Mouse (Mus musculus) layer of hippocampus, adult 18-20 months (tissue): ENCODE results near the gene Plcd3. TPM values are rescaled to one million over a fixed set of nuclear protein-coding genes. Genes with fewer than 3 reads are reported as not detected.

Experiments used
- DNase-seq, 2 experiments: peaks; one replicate each; pipeline ENCODE4 v3.0.0; 2022; ENCODE audit warnings: low spot score in 2 of 2
- total RNA-seq, 2 experiments: library from RNA; stranded (reverse); gene quantifications; 2 replicates each; pipeline ENCODE4 v1.2.3; 2021

The Plcd3 gene
- total RNA-seq, 2 experiments from 2014 or later = 11.0 TPM

DNA sequence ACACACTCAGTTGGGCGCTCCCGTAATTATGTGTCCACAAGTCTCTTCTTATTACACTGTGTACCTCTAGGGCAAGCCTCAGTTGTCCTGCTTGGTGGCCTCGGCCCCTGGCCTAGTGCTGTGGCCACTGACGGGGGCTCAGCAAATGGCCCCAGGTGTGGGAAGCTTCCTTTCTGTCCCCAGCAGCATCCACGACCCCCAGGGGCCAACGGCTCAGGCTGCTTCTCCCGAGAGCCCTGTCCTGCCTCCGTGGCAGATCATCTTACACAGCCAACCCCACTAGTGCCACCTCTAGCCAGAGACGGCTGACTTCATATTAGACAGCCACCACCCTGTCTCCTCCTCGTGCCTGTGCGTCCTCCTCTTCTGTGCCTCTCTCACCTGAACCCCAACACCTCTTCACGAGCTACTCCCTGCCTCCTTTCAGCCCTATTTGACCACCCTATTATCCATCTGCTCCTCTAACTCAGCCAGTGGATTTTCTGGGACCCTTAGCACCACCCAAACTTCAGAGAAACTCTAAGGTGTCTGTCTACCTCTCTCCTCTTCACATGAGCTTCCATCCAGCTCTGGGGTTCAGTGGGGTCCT lies 2.0 kb downstream of the Plcd3 start:
- DNase-seq = no peak

DNA sequence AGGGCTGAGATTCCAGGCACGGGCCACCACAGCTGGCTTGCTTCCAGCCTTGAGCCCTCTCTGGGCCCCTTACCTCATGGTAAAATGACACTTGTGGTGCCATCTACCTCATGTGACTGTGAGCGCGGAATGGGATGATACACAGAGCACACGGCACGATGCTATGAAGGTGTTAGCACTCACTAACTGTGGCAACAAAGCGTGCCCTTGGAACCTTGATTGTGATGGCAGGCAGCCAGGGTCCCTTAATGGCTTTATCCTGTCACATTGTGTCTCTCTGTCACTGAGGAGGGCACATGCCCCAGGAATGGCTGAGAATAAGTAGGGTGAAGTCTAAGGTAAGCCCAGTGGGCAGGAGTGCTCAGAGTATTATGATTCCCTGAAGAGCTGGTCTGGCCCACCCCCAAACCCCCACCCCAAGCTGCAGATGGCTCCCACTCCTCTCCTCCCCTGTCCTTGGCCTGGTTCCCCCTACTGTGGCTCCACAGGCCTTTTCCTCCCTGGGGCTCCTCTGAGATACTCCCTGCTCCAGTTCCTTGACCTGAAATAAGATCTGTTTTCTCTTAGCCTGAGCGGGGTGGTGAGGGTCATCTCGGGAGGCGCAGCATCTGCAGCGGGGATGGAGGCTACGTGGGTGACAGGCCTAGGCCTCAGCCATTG lies 2.8 kb downstream of the Plcd3 start:
- DNase-seq = no peak

DNA sequence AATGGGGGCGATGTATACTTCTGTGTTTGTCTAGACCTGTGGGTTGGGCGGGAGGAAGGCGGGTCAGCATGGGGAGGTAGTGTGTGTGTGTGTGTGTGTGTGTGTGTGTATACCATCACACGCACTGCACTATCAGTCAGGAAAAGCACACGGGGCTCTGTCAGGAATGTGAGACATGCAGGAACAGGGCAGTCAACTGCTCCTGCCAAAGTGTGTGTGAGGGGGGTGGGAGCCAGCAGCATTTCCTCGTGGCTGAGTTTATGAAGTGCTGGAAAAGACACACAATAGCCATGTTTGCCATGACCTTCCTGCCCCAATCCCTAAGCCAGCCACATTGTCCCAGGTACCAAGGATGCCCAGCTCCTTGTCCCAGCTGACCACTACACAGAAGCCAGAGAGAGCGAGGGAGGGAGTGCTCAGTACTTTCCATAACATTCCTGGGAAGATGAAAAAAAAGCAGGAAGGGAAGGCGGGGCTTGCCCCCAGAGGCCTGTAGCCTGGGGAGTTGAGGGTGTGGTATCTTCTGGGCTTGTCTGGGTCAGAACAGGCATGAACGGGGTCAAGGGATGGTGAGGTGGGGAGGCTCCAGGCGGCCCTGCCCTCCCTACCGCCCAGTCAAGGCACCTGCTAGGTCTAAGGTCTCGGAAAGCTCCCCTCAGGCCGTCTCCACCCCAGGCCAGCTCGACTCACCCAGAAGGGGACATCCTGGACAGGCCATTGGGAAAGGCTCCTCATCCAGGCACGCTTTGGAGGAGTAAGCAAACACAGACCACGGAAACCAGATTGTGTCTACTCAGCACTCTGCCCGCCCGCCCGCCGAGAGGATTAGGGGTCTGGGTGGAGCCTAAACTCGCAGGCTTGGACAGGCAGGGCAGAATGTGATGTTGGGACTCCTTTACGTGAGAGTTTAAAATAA lies 4.2 kb downstream of the Plcd3 start:
- no peak for DNase-seq

DNA sequence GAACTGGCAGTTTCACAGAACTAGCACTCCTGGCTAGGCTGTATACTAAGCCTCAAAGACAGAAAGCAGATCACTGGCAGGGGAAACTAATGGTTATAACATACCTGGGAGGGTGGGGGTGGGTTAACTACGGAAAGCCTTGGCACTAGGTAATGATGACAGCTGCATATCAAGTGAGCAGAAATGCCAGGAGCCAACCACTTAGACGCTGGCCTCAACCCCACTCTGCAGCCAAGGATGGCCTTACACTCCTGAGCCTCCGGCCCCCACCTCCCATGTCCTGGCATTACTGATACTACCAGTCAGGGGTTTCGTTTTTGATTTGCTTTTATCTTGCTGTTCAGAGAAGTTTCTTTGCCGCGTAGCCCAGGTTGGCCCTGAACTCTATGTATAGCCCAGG lies 5.7 kb downstream of the Plcd3 start:
- no peak for DNase-seq

DNA sequence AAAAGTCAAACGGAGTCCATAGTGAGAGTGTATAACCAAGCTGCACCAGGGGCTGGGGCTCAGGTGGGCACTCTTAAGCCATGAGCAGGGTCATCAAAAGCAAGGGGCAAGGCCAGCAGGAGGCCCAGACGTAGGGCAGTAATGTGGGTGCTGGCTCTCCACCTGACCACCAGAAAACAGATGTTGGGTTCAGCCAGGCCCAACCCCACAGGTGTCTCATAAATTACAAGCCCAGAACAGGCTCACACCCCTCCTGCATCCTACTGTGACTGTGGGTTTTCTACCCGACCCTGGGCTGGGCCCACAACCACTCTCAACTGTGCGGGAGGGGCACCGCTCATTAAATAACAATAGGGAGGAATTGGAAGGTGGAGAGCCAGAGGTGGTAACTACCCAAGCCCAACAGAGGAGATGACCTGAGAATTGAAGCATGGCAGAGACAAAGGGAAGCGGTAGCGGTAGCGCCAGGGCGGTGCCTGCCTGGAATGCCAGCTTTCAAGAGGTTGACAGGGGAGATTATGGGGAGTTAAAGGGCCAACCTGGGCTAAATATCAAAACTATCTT lies 6.3 kb downstream of the Plcd3 start:
- no peak for DNase-seq

DNA sequence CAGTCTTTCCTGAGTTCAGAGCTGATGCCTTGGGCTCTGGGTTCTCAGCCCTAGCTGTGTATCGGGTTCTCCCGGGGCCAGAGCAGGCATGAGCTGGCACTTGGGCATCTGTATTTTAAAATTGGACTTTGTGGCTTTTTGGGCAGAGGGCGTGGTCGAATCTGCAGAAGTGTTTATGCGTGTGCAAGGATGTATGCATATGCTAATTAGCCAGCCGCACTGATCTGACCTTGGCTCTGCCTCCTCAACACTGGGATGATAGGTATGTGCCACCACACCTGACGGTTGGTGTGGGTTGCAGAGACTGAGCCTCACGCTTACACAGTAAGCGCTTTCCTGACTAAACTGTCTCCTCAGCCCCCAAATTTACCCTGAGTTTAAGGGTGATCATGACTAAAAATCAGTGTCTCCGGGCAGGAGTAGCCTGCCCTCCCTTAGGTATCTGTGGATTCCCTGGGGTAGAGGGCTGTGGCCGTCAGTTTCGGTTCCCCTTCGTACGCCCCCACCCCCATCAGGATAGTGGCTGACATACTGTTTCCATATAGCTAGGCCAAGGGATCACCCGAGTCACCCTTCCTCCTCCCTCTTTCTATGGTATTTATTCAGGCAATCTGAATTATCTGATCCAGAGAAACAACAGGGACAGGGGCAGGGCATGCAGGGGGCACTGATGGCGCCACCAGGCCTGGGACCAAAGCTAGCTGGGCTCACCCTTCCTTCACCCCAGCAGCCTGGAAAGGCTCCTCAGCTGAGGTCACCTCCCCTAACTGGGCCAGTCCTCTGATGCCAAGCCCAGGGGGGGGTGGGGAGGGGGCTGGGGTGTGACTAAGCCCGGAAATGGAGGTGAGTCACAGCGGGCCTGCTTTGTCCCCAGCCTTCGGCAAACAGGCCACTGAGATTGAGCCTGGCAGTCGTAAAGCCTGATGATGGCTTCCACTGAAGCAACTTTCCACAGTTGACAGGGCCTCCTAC lies 7.3 kb downstream of the Plcd3 start:
- DNase-seq = no peak

DNA sequence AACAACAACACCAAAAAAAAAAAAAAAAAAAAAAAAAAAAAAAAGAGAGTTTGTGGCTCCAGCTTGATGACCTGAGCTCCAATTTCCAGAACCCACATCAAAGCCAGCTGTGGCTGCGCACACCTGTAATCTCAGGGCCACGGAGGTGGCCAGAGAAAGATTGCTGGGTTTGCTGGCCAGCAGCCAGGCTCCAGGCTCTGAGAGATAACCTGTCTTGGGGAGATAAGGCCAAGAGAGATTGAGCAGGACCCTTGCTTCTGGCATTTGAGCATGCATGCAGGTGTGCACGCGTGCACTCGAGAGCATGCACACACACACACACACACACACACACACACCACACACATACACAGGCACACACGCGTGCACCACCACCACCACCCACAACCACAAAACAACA lies 8.2 kb downstream of the Plcd3 start:
- DNase-seq = no peak

DNA sequence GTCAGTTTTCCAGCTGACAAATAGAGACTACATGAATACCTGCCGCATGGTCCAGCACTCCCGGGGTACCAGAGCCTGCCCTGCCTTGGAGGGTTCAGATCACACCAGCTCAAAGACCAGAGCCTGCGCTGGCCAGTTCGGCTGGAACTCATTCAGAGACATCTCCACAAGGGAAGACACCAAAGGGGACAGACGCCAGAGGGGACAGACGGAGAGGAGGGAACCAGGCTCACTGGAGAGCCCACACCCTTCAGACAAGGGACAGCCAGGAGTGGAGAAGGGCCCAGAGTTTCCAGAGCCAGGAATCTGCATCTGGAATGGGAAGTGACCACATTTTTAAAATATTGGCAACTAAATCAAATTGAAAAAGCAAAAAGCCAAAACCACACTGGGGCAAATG lies 19.8 kb downstream of the Plcd3 start:
- no peak for DNase-seq

DNA sequence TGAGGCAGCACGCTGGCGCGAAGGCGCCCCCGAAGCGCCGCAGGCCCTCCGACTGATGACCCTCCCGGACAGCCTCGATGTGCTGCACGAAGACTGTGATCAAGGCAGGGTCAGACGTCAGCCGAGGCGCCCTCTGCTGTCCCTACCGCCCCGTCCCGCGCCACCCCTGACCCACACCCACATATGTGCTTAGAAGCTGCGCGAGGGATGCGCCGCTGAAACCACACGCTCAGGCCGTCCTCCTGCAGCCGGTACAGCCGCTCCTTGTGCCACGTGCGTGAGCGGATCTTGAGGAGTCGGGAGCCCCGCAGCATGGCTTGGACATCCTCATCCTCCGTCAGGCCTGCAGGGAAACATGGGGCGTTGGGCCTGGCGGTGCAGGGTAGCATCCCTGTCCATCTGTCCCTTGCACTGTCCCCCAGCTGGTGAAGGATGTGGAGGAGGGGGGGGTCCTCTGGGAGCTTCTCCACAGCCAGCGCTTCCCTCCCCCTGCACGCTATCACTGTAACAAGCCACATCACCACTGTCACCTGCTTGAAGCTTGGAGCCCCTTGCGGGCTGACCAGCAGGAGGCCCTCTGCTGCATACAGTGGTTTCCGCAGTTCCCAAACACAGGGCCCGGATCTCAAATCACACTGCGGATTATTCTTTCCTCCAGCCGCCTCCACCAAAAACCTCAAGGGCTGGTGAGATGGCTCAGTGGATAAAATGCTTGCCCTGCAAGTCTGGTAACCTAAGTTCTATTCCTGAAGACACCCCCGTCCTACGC lies 21.0 kb downstream of the Plcd3 start:
- DNase-seq = no peak

DNA sequence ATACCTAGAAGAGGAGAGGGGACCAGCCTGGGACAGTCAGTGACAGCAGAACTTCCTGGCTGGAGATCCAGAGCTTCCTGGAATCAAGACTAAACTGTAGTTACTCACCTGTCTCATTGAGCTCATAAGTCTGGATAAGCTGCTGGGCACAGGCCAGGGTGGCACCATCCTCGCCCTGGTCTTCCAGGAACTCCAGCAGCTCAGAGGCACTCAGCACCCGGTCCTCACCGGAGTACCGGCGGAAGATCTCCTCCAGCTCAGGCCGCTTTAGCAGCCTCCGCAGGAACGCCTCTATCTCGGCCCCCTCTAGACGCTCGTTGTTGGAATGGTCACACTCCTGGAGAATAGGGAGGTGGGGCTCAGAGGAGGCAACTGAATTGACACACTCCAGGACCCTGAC lies 23.3 kb downstream of the Plcd3 start:
- no peak for DNase-seq

DNA sequence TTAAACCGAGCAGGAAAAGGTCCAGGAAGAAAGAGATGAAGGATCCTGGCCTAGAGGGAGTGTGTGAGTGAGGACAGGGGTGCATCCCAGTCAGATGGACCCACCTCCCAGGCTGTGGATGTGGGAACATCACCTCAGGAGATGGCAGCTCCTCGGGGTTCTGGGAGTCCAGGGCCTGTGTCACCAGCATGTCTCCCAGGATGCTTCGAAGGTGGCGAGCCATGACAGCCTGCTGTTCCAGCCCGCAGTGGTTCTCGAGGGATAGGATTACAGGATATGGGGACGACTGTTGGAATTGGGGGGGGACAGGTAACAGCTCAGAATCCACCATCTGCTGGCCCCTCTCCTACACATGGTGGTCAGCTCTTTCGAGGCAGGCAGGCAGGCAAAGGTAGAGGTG lies 24.9 kb downstream of the Plcd3 start:
- DNase-seq = no peak

DNA sequence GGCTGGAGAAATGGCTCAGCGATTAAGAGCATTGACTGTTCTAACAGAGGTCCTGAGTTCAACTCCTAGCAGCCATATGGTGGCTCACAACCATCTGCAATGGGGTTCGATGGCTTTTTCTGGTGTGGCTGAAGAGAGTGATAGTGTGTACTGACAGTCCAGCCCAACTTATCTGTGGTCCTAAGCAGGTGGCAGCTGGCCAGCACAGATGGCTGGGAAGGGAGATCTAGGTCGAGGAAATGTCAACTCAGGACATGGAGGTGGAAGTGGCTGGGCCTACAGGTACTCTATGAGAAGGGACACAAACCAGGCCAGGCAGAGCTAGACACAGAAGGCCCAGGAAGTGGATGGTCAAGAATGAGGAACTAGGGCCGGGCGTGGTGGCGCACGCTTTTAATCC lies 25.4 kb downstream of the Plcd3 start:
- DNase-seq = no peak

DNA sequence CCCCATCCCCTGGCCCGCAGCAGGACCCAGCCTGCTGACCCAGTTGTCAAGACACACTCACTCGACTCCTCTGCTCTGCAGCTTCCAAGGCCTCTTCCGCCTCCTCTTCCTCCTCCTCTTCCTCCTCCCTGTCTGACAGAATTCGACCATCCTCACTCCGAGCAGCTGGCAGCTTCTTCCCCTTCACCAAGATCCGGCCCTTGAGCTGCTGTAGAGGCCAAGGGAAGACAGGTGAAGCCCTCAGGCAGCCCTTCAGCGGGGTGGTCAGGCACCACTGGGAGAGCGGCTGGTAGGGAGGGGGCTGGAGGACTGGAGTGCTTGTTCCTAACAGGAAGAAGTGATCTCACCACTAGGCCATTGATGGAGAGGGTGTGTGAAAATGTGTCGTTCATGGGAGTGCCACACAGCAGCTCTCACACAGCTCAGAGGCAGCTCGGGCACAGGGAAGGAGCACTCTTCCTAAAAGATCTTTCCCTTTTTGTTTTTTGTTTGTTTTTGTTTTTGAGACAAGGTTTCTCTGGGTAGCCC lies 26.6 kb downstream of the Plcd3 start:
- DNase-seq = no peak

DNA sequence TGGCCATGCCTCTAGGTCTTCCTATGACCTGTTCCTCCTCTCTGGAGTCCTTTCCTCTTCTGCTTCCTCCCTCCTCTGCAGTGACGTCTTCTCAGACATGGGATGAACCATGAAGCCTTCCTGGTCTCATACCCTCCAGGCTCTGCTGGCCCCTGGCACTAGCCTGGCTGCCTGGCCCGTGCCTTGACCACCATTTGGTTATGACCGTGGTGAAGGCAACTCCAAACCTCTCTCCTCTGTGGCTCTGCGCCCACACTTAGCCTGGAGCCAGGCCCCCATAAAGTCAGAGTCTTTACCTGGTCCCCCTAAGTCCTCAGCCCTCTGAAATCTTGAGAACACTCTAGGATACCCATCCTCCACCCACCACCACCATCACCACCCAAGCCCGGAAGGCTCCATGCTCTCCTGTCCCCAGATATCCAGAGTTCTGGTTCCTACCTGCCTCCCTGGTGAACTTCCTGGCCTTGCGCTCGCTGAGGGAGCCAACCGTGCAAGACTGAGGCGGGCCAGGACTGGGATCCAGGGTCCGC lies 27.3 kb downstream of the Plcd3 start:
- no peak for DNase-seq

DNA sequence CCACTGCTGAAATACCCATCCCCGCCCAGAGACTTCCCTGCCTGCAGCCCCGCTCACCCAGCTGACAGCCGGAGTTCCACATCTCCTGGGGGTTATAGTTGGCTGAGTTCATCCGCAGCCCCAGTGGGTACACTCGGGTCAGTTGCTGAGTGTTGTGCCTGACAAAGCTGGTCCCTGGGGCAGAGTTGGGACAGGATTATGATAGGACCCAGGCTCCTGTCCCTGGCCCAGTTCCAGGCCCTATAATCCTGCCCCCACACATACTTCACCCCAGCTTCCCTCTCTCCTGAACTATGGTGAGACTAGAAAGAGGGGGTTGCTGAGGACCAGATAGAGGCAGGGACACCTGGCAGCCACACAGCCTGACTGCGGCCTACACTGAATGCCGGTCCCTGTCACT lies 27.8 kb downstream of the Plcd3 start:
- no peak for DNase-seq

DNA sequence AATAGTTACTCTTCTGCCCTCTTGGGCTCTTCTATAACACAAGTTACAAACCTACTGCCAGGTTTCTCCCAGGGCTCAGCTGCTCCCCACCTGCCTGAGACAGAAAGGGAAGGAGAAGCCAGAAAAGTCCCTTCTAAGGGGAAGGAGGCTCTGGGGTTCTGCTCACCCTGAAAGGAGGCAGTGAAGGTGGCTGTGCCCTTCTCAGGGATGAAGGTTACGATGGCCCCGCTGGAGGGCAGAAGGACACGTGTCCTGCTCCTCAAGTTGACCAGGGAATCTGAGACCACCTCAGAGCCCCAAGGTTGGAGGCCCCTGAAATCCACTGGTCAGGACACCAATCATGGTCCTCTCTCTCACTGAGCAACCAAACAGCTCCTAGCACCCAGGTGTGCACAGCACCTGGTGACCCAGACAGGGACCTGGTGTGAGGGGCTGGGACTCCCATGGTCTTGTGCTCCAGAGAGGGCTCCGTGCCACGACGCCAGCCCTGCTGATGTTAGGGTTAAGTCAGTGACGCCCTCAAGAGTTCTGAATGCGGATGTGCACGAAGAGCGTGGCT lies 31.1 kb downstream of the Plcd3 start:
- no peak for DNase-seq

DNA sequence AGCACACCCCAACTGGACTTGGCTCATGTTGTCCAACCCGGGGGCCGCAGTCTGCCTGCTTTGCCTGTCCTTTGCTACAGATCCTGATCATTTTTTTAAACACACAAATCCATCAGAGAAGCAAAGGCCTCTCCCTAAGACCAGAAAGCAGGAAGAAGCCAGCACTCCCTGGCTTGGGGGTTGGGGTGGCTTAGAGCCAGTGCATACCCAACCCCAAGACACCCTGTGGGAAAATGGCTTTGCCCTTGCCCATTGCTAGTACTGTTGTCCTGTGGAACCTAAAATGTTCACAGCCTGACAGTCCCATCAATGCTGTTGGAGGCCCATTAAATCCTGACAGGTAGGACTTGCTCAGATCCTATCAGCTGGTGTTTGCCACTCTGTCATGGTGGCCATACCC lies 31.7 kb downstream of the Plcd3 start:
- no peak for DNase-seq

DNA sequence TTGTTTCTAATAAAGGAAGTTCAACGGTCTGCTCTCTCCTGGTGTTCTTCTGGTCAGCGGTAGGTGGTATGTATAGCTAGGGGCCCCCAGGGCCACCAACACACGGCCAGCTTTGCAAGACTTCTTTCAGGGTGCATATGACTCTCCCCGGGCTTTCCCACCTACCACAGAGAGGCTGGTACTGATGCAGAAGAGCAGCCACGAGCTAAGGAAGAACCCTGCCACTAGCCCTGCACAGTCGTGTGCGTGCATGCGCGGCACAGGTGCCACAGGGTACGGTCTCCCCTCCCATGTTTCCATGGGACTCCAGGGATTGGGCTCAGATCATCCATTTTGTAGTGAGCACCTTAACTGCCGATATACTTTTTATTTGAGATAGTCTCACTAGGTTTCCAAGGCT lies 32.6 kb downstream of the Plcd3 start:
- DNase-seq = no peak

DNA sequence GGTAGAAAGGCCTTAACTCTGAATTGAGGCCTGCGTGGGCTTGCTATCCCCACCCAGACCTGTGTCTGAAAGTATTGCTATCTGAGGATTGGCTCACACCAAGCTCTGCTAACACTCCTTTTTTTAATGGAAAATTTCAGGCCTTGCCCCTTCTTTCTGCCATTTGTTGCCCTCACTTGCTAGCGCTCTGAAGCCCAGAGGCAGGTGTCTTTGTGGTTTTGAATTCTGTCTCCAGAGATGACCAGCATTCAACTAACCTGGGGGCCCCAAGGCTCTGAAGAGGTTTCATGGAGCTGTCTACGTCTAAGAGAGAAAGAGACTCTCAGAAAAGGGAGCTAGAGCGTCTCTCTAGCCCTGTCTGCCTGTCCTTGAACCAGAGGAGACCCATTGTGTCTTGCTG lies 33.2 kb downstream of the Plcd3 start:
- DNase-seq = no peak
